In the genomic region with DNA sequence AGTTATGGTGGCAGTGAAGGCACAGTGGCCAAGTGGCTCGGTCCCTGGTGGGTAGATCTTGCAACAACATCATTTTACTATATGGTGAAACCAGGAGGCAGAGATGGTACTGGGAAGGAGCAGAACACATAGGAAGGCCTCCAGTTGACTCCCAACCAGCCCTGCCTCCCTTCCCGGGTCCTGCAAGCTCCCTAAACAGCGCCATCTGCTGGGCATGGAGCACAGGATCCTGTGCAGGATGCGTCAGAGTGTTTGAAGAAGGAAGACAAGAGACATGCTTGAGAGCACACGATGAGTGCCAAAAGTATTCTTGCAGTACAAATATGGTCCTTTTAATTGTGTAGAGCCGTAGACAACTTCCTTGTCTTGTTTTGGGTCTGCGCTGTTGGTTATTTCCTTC, we compare ENCODE assay signal across 8 mouse cellular contexts. TPM values are rescaled to one million over a fixed set of nuclear protein-coding genes. Genes with fewer than 3 reads are reported as not detected.
DNase-seq lines count a peak whose midpoint lies in the region; ATAC-seq and TF ChIP-seq lines count a peak whose summit lies in the region.

No protein-coding gene starts in this region.

- TF ChIP-seq POLR2A in heart, adult 2 months (IDR thresholded peaks at IDR 0.05; ENCODE audit: insufficient read depth, low read depth, low read length): no peak

- H3K36me3 ChIP-seq in heart, adult 2 months (ENCODE audit: control insufficient read depth, insufficient read depth, low read length): no peaks in the 10 kb centered on the region

- WGBS in heart, adult 2 months: 42% methylated on average over 7 of the region's 7 CpGs

- H3K4me3 ChIP-seq in heart, adult 2 months: no peak overlapping the region

- H3K27me3 ChIP-seq in heart, adult 2 months (ENCODE audit: control insufficient read depth, insufficient read depth, low read length): no peaks in the 10 kb centered on the region

- ATAC-seq in activated CD4-positive, CD25-positive, alpha-beta regulatory T cell, adult 4 months: no peak

- H3K9ac ChIP-seq in heart, adult 2 months (ENCODE audit: low read depth, low read length): no peak overlapping the region

- no peaks in the 10 kb centered on the region; the same call in 1 of the 2 replicates for H3K4me1 ChIP-seq in heart, adult 2 months (ENCODE audit: control insufficient read depth, insufficient read depth, low read length)

- intact Hi-C loops in heart, adult 2 months (cut with DNase I): loop anchor here (2.0 kb wide), 1 partner anchor 25 kb away; no protein-coding TSS in a partner anchor
- intact Hi-C loops in heart, postnatal 25 days (cut with DNase I): loop anchor here (5.0 kb wide), 1 partner anchor 48 kb away; a partner anchor contains a TSS

- no peak for TF ChIP-seq EP300 in heart, adult 2 months (IDR thresholded peaks at IDR 0.05; ENCODE audit: insufficient read depth, low read depth, low read length)

- peak; percentile 48 to 65 for DNase-seq in heart, adult 2 months
- no peak for DNase-seq in heart, postnatal 25 days (ENCODE audit: low spot score)
- peak; percentile 69 for DNase-seq in right cerebral cortex, postnatal 4 days
- no peak for DNase-seq in right cerebral cortex, postnatal 36 days (ENCODE audit: low spot score in 2 of 2)
- peak; percentile 50 to 63 for DNase-seq in cerebellum, postnatal 36 days
- peak; percentile 80 for DNase-seq in kidney, postnatal 10 days
- DNase-seq in retina, embryonic 14.5 days (ENCODE audit: low spot score): peak; percentile 39

- no peak overlapping the region for H3K27ac ChIP-seq in heart, adult 2 months

- H3K79me2 ChIP-seq in heart, adult 2 months (replicated peaks; ENCODE audit: control insufficient read depth, insufficient read depth, low read length): peaks cover 2% of the 10 kb centered on the region; the same call in 1 of the 2 replicates

- TF ChIP-seq CTCF in heart, adult 2 months (IDR thresholded peaks at IDR 0.05): peak; percentile 80

RNA-seq across cellular contexts. Expression of a gene that starts 49.3 kb away (rescaled TPM):
- 10 to 100 TPM; 17.2 to 20.3 TPM for total RNA-seq in heart, adult 2 months (2021)
- polyA plus RNA-seq in heart, adult 2 months (2012; rRNA removed): 8.1 and 10.1 TPM in 2 replicates
- total RNA-seq in heart, postnatal 25 days (2021): 10 to 100 TPM; 13.5 to 13.9 TPM
- under 1 TPM; 0.32 to 0.47 TPM for polyA plus RNA-seq in activated CD4-positive, CD25-positive, alpha-beta regulatory T cell, adult 4 months (2017; shearing (Covaris generic))

Comparison
In these comparisons a context has a peak if more than half of its experiments do, and no peak if none do; other contexts are left out.
1. DNase-seq: peak in heart, adult 2 months (2 of 2), right cerebral cortex, postnatal 4 days (single experiment), cerebellum, postnatal 36 days (2 of 2), kidney, postnatal 10 days (single experiment) and retina, embryonic 14.5 days (single experiment); none in heart, postnatal 25 days (single experiment) and right cerebral cortex, postnatal 36 days (0 of 2).